Mouse (Mus musculus): ENCODE results near the gene Vmn1r2.
"Not testable (repeated sequence)": the region's sequence is repeated elsewhere in the genome, so short reads cannot be mapped to it uniquely, and the experiment has no call there.

- TF ChIP-seq FLI1 (IDR thresholded peaks at IDR 0.05; ENCODE audit: low read length); GATA1 (IDR thresholded peaks at IDR 0.05; ENCODE audit: borderline replicate concordance, low read length): not testable (repeated sequence)
Measured at GRCm38 (mm10) chr4:3153320-3153719, 13.8 kb upstream of the Vmn1r2 start.

Measured in megakaryocyte, embryonic 14.5 days (primary cell).